Mouse (Mus musculus) kidney, adult 2 months (tissue): ENCODE results near the gene Mettl7b. TPM values are rescaled to one million over a fixed set of nuclear protein-coding genes. Genes with fewer than 3 reads are reported as not detected.
"Not testable (repeated sequence)": the region's sequence is repeated elsewhere in the genome, so short reads cannot be mapped to it uniquely, and the experiment has no call there.

ENCODE experiments used
- DNase-seq: peaks from one replicate; pipeline ENCODE4 v3.0.0; 2021
- H3K27ac ChIP-seq: fragments of 200-500 bp; 2 replicates; pipeline ENCODE4 v1.5.1; 2012; ENCODE audit warnings: low read depth, low read length, control low read depth, inconsistent platforms; ENCODE audit not compliant: insufficient read depth
- H3K27me3 ChIP-seq: fragments of 200-500 bp; replicated peaks from 2 replicates; pipeline ENCODE4 v1.6.1; 2012; ENCODE audit warnings: mild to moderate bottlenecking, moderate library complexity, low read length, inconsistent platforms; ENCODE audit not compliant: control insufficient read depth, insufficient read depth
- H3K36me3 ChIP-seq: fragments of 200-500 bp; 2 replicates; pipeline ENCODE4 v1.6.1; 2012; ENCODE audit warnings: mild to moderate bottlenecking, moderate library complexity, low read length, inconsistent platforms; ENCODE audit not compliant: control insufficient read depth, insufficient read depth
- H3K4me1 ChIP-seq: fragments of 200-500 bp; 2 replicates; pipeline ENCODE4 v1.6.1; 2011; ENCODE audit warnings: low read length; ENCODE audit not compliant: control insufficient read depth, insufficient read depth
- H3K4me3 ChIP-seq: fragments of 200-500 bp; 2 replicates; pipeline ENCODE4 v1.5.1; 2011; ENCODE audit warnings: mild to moderate bottlenecking, low read depth, low read length, control low read depth; ENCODE audit not compliant: insufficient read depth
- CTCF ChIP-seq: fragments of 200-500 bp; conservative IDR thresholded peaks from 2 replicates; pipeline ENCODE4 v1.5.1; 2011; ENCODE audit warnings: low read depth, mild to moderate bottlenecking, control low read depth, low read length, moderate library complexity, mixed read lengths; ENCODE audit not compliant: insufficient read depth, insufficient read length
- POLR2A ChIP-seq: fragments of 200-500 bp; IDR thresholded peaks from one replicate; pipeline ENCODE4 v1.6.1; 2011; ENCODE audit warnings: low read depth, low read length, control low read depth
- WGBS: fragments of 180-500 bp; shearing (Covaris S2); methylation state at CpG from one replicate; pipeline ENCODE4 v1.1.7; 2018; 5-methylcytosine and 5-hydroxymethylcytosine counted together
- polyA plus RNA-seq: library from polyadenylated mRNA; depleted of rRNA; stranded (reverse); fragments of >200 nt; gene quantifications from 2 replicates; pipeline ENCODE4 v1.2.3, GENCODE M21; 2012; rRNA removed

Mettl7b gene
- polyA plus RNA-seq = 234 and 269 TPM in 2 replicates

GRCm38 (mm10) chr10:128960590-128961584 is at the start of gene Mettl7b:
TSS of gene Mettl7b (minus strand) at chr10:128960988.
- no peaks in the 10 kb centered on the region for H3K36me3 ChIP-seq
- WGBS = 56% methylated on average over 12 of the region's 12 CpGs
- H3K4me1 ChIP-seq = peaks cover 14% of the 10 kb centered on the region; the same call in 1 of the 2 replicates
- peak; percentile 90 for DNase-seq
- peak within 1 kb of the TSS; percentile 94 for H3K27ac ChIP-seq
- peak within 1 kb of the TSS; percentile 47 for H3K4me3 ChIP-seq
- H3K27me3 ChIP-seq = no peaks in the 10 kb centered on the region
- TF ChIP-seq POLR2A (peak; percentile 52), CTCF (no peak)

- Histone ChIP-seq H3K27me3 (no peaks in the 10 kb centered on the region), H3K36me3 (no peaks in the 10 kb centered on the region), H3K4me1 (no peaks in the 10 kb centered on the region), H3K4me3 (no peak within 1 kb of the TSS), H3K27ac (no peak within 1 kb of the TSS)
- no peak for TF ChIP-seq CTCF
- no peak for TF ChIP-seq POLR2A
- 60% methylated on average over 2 of the region's 2 CpGs for WGBS
- no peak for DNase-seq
These were observed 49.6 kb upstream of the Mettl7b start, which contains the start of gene Olfr763 for GRCm38 (mm10) chr10:129010288-129010841. TSS of gene Olfr763 (plus strand) at chr10:129010791.

GRCm38 (mm10) chr10:129004032-129004920 is 43.5 kb upstream of the Mettl7b start:
- H3K27ac ChIP-seq = no peak overlapping the region
- no peaks in the 10 kb centered on the region for H3K4me1 ChIP-seq
- H3K36me3 ChIP-seq = no peaks in the 10 kb centered on the region
- H3K27me3 ChIP-seq = no peaks in the 10 kb centered on the region
- TF ChIP-seq POLR2A = no peak
- TF ChIP-seq CTCF = no peak
- WGBS = 87% methylated on average over 14 of the region's 14 CpGs
- no peak overlapping the region for H3K4me3 ChIP-seq
- no peak for DNase-seq

- 75% methylated on average over 4 of the region's 4 CpGs for WGBS
- no peak overlapping the region for H3K27ac ChIP-seq
- H3K4me3 ChIP-seq = no peak overlapping the region
- TF ChIP-seq POLR2A = no peak
- TF ChIP-seq CTCF = no peak
- H3K27me3 ChIP-seq = no peaks in the 10 kb centered on the region
- DNase-seq = no peak
- H3K4me1 ChIP-seq = no peaks in the 10 kb centered on the region
- H3K36me3 ChIP-seq = no peaks in the 10 kb centered on the region
These were observed 35.8 kb upstream of the Mettl7b start for GRCm38 (mm10) chr10:128996523-128997040.

GRCm38 (mm10) chr10:128995796-128996195 is 35.0 kb upstream of the Mettl7b start:
- TF ChIP-seq CTCF (no peak), POLR2A (no peak)

GRCm38 (mm10) chr10:128990994-128991393 is 30.2 kb upstream of the Mettl7b start:
- Histone ChIP-seq H3K27me3 (no peaks in the 10 kb centered on the region; the same call in 1 of the 2 replicates), H3K4me3 (no peak overlapping the region), H3K36me3 (no peaks in the 10 kb centered on the region), H3K27ac (no peak overlapping the region), H3K4me1 (no peaks in the 10 kb centered on the region)
- DNase-seq = no peak
- no peak for TF ChIP-seq POLR2A
- TF ChIP-seq CTCF = no peak

More at GRCm38 (mm10) chr10:128995796-128996195, 35.0 kb upstream of the Mettl7b start:
- H3K4me3 ChIP-seq = no peak overlapping the region
- WGBS = 97% methylated on average over 1 of the region's 1 CpGs
- H3K36me3 ChIP-seq = no peaks in the 10 kb centered on the region
- H3K27ac ChIP-seq = no peak overlapping the region
- H3K27me3 ChIP-seq = no peaks in the 10 kb centered on the region; the same call in 1 of the 2 replicates
- no peaks in the 10 kb centered on the region for H3K4me1 ChIP-seq
- no peak for DNase-seq

- H3K4me3 ChIP-seq, DNase-seq, H3K27me3 ChIP-seq, H3K36me3 ChIP-seq, H3K27ac ChIP-seq, H3K4me1 ChIP-seq: not testable (repeated sequence)
- 60% methylated on average over 7 of the region's 10 CpGs for WGBS
These were observed 29.5 kb upstream of the Mettl7b start for GRCm38 (mm10) chr10:128990129-128990850.

- not testable (repeated sequence) for H3K4me1 ChIP-seq, H3K36me3 ChIP-seq, DNase-seq, H3K4me3 ChIP-seq, H3K27ac ChIP-seq, H3K27me3 ChIP-seq
- WGBS = 75% methylated on average over 1 of the region's 1 CpGs
These were observed 28.3 kb upstream of the Mettl7b start, which contains the start of gene Olfr9 for GRCm38 (mm10) chr10:128989131-128989530. TSS of gene Olfr9 (plus strand) at chr10:128989431.
